Mouse (Mus musculus) midbrain, postnatal 0 days (tissue): ENCODE results near the gene Mbd6. TPM values are rescaled to one million over a fixed set of nuclear protein-coding genes. Genes with fewer than 3 reads are reported as not detected.
"Not testable (repeated sequence)": the region's sequence is repeated elsewhere in the genome, so short reads cannot be mapped to it uniquely, and the experiment has no call there.

Experiments used
- ATAC-seq: fragments of 200-750 bp; cut with Nextera tagmentation; 2 replicates; pipeline ENCODE4 v1.8.0; 2017; ENCODE audit warnings: moderate number of reproducible peaks, mild to moderate bottlenecking, moderate TSS enrichment, moderate library complexity; ENCODE audit not compliant: low FRiP score
- DNase-seq: peaks from one replicate; pipeline ENCODE4 v3.0.0-alpha.2; 2015; ENCODE audit warnings: low spot score
- H3K27ac ChIP-seq: fragments of 300-500 bp; sonication (generic); 2 replicates; pipeline ENCODE4 v1.5.1; 2014; ENCODE audit warnings: low read depth, mild to moderate bottlenecking, low read length, mixed read lengths
- H3K27me3 ChIP-seq: fragments of 300-500 bp; sonication (generic); 2 replicates; pipeline ENCODE4 v1.6.1; 2014; ENCODE audit warnings: low read length, control low read depth, mixed read lengths; ENCODE audit not compliant: insufficient read depth
- H3K36me3 ChIP-seq: fragments of 300-500 bp; sonication (generic); 2 replicates; pipeline ENCODE4 v1.6.1; 2014; ENCODE audit warnings: low read length, control low read depth, mixed read lengths; ENCODE audit not compliant: insufficient read depth
- H3K4me1 ChIP-seq: fragments of 300-500 bp; sonication (generic); 2 replicates; pipeline ENCODE4 v1.6.1; 2014; ENCODE audit warnings: mild to moderate bottlenecking, control low read depth, antibody characterized with exemption, low read length, mixed read lengths; ENCODE audit not compliant: insufficient read depth
- H3K4me2 ChIP-seq: fragments of 300-500 bp; sonication (generic); 2 replicates; pipeline ENCODE4 v1.6.1; 2014; ENCODE audit warnings: low read depth, mild to moderate bottlenecking, low read length, mixed read lengths; ENCODE audit not compliant: poor library complexity, severe bottlenecking
- H3K4me3 ChIP-seq: fragments of 300-500 bp; sonication (generic); 2 replicates; pipeline ENCODE4 v1.5.1; 2014; ENCODE audit warnings: low read depth, mild to moderate bottlenecking, low read length, moderate library complexity
- H3K9ac ChIP-seq: fragments of 300-500 bp; sonication (generic); replicated peaks from 2 replicates; pipeline ENCODE4 v1.6.1; 2014; ENCODE audit warnings: mild to moderate bottlenecking, low read length, moderate library complexity, mixed read lengths; ENCODE audit not compliant: poor library complexity, severe bottlenecking
- H3K9me3 ChIP-seq: fragments of 300-500 bp; sonication (generic); 2 replicates; pipeline ENCODE4 v1.6.1; 2016; ENCODE audit warnings: low read length, control low read depth
- CTCF ChIP-seq: IDR thresholded peaks from 2 replicates; pipeline ENCODE4 v1.5.1; 2016; ENCODE audit warnings: antibody characterized with exemption, mild to moderate bottlenecking
- WGBS: fragments of 180-500 bp; shearing (Covaris S2); extraction: QIAGEN DNeasy Blood & Tissue Kit; methylation state at CpG from one replicate; pipeline ENCODE4 v1.1.7; 2014; 5-methylcytosine and 5-hydroxymethylcytosine counted together
- polyA plus RNA-seq: library from polyadenylated mRNA; unstranded; fragments of >200 nt; fragmentation: Nextera tagmentation; extraction: Ambion mirVana; gene quantifications from 2 replicates; pipeline ENCODE4 v1.2.1, GENCODE M21; 2015
- total RNA-seq: library from RNA; depleted of rRNA; stranded (reverse); fragments of >200 nt; gene quantifications from 2 replicates; pipeline ENCODE4 v1.2.3, GENCODE M21; 2014

Gene Mbd6
- total and polyA plus RNA-seq, 2 experiments from 2014 or later = 8.2 to 11.2 TPM

- Histone ChIP-seq H3K9ac (no peak overlapping the region), H3K4me3 (no peak overlapping the region), H3K4me1 (no peaks in the 10 kb centered on the region), H3K4me2 (no peak overlapping the region), H3K27me3 (peaks cover 15% of the 10 kb centered on the region), H3K9me3 (no peaks in the 10 kb centered on the region), H3K27ac (no peak overlapping the region), H3K36me3 (no peaks in the 10 kb centered on the region)
- no peak for TF ChIP-seq CTCF
- WGBS = 79% methylated on average over 7 of the region's 7 CpGs
- ATAC-seq (no peak), DNase-seq (no peak)
Observed at GRCm38 (mm10) chr10:127319969-127320368, 31.2 kb upstream of the Mbd6 start.

- H3K27ac ChIP-seq = no peak overlapping the region
- TF ChIP-seq CTCF = no peak
- ATAC-seq = no peak
- no peak overlapping the region for H3K4me2 ChIP-seq
- H3K36me3 ChIP-seq = no peaks in the 10 kb centered on the region
- WGBS = 43% methylated on average over 4 of the region's 4 CpGs
- H3K4me1 ChIP-seq = no peaks in the 10 kb centered on the region
- no peak overlapping the region for H3K9ac ChIP-seq
- no peak overlapping the region for H3K4me3 ChIP-seq
- DNase-seq = no peak
- no peaks in the 10 kb centered on the region for H3K27me3 ChIP-seq
- H3K9me3 ChIP-seq = no peaks in the 10 kb centered on the region
Observed at GRCm38 (mm10) chr10:127318009-127318408, 29.2 kb upstream of the Mbd6 start.

DNA sequence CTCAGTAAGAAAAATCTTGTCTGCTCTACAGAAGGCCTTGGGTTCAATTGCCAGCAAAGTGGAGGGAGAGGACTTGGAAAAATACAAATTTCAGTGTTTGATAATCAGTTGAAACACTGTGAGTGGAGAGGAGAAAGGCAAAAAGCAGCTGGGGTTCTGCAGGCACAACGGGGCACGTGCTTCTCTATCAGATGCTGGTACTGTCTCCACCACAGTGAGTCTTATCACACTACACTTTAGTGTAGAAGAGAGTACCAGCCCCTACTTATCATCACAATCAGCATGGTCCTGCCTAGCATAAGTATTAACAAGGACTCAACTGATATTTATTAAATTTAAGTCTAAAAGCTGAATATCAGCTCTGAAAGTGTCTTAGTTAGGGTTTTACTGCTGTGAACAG is 28.5 kb upstream of the Mbd6 start:
- H3K4me1 ChIP-seq = no peaks in the 10 kb centered on the region
- H3K9ac ChIP-seq = no peak overlapping the region
- H3K27ac ChIP-seq = no peak overlapping the region
- no peaks in the 10 kb centered on the region for H3K27me3 ChIP-seq
- H3K4me3 ChIP-seq = no peak overlapping the region
- ATAC-seq (no peak), DNase-seq (no peak)
- WGBS = 70% methylated on average over 2 of the region's 2 CpGs
- TF ChIP-seq CTCF = no peak
- H3K36me3 ChIP-seq = no peaks in the 10 kb centered on the region
- H3K9me3 ChIP-seq = no peaks in the 10 kb centered on the region
- H3K4me2 ChIP-seq = no peak overlapping the region

DNA sequence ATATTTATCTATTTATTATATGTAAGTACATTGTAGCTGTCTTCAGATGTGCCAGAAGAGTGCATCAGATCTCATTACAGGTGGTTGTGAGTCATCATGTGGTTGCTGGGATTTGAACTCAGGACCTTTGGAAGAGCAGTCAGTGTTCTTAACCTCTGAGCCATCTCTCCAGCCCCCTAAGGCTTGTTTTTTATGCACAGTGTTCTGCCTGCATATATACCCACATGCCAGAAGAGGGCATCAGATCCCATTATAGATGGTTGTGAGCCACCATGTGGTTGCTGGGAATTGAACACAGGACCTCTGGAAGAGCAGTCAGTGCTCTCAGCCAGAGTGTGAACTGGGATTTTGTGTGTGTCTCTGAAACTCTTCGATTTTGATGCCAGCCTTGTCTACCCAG is 26.1 kb upstream of the Mbd6 start:
- not testable (repeated sequence) for DNase-seq, H3K9me3 ChIP-seq, H3K27me3 ChIP-seq, ATAC-seq, H3K4me3 ChIP-seq, H3K27ac ChIP-seq, H3K9ac ChIP-seq, H3K36me3 ChIP-seq, H3K4me1 ChIP-seq, H3K4me2 ChIP-seq
- WGBS = 87% methylated on average over 1 of the region's 1 CpGs

DNA sequence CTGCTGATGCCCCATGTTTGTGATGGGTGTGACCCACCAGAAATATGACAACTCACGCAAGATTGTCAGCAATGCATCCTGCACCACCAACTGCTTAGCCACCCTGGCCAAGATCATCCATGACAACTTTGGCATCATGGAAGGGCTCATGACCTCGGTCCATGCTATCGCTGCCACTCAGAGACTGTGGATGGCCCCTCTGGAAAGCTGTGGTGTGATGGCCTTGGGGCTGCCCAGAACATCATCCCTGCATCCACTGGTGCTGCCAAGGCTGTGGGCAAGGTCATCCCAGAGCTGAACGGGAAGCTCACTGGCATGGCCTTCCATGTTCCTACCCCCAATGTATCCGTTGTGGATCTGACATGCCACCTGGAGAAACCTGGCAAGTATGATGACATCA is 24.7 kb upstream of the Mbd6 start:
- ATAC-seq, H3K9me3 ChIP-seq, H3K27ac ChIP-seq, H3K4me3 ChIP-seq, H3K27me3 ChIP-seq, H3K36me3 ChIP-seq, H3K4me1 ChIP-seq, DNase-seq, H3K9ac ChIP-seq, H3K4me2 ChIP-seq: not testable (repeated sequence)
- WGBS = 90% methylated on average over 5 of the region's 5 CpGs

DNA sequence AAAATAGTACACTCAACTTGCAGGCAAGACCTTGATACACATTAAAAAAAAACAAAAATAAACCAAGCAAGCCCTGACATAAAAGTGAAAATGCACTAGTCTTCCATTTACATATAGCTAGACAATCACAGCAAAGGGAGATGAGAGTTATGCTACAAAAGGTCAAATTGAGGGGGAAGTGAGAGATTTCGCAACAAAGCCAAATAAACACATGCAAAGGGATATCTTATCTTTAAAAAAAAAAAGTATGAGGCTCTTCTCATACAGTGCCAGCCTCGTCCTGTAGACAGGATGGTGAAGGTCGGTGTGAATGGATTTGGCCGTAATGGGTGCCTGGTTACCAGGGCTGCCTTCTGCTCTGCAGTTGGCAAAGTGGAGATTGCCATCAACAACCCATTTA is 24.0 kb upstream of the Mbd6 start:
- no peak for ATAC-seq
- H3K36me3 ChIP-seq = peaks cover 10% of the 10 kb centered on the region
- H3K4me3 ChIP-seq = no peak overlapping the region
- no peak overlapping the region for H3K4me2 ChIP-seq
- H3K27ac ChIP-seq = no peak overlapping the region
- H3K4me1 ChIP-seq = no peaks in the 10 kb centered on the region
- H3K27me3 ChIP-seq = no peaks in the 10 kb centered on the region
- no peak overlapping the region for H3K9ac ChIP-seq
- 80% methylated on average over 4 of the region's 4 CpGs for WGBS
- no peak for DNase-seq
- TF ChIP-seq CTCF = no peak
- H3K9me3 ChIP-seq = no peaks in the 10 kb centered on the region

DNA sequence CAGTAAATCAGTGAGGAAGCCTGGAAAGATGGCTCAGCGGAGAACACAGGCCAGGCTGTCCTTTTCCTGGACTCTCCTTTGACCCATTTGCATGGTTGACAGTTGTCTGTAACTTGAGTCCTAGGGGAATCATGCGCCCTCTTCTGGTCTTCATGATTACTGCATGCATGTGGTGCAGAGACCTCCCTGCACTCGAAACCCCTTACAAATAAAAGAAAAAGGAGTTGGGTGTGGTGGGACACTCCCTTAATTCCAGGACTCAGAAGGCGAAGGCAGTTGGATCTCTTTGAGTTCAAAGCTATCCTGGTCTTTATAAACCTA is 23.5 kb upstream of the Mbd6 start:
- no peak overlapping the region for H3K9ac ChIP-seq
- H3K9me3 ChIP-seq = no peaks in the 10 kb centered on the region
- ATAC-seq (peak; percentile 55; the same call in 1 of the 2 replicates), DNase-seq (peak; percentile 85)
- under 1% methylated on average over 4 of the region's 4 CpGs for WGBS
- H3K27ac ChIP-seq = peak overlapping the region; percentile 6
- H3K4me1 ChIP-seq = no peaks in the 10 kb centered on the region
- H3K4me2 ChIP-seq = peak overlapping the region; percentile 57
- H3K4me3 ChIP-seq = peak overlapping the region; percentile 59
- TF ChIP-seq CTCF = peak; percentile 90
- no peaks in the 10 kb centered on the region for H3K27me3 ChIP-seq
- peaks cover 15% of the 10 kb centered on the region for H3K36me3 ChIP-seq
